Mouse (Mus musculus) lung, adult 2 months (tissue): ENCODE measurements around the gene Hist2h2ac.
"Not testable (repeated sequence)": the region's sequence is repeated elsewhere in the genome, so short reads cannot be mapped to it uniquely, and the experiment has no call there.

Experiments used
- CTCF ChIP-seq: fragments of 200-500 bp; IDR thresholded peaks from 2 replicates; pipeline ENCODE4 v1.5.1; 2011; ENCODE audit warnings: mild to moderate bottlenecking, low read length, control low read depth; ENCODE audit not compliant: insufficient read depth
- POLR2A ChIP-seq: fragments of 200-500 bp; IDR thresholded peaks from 2 replicates; pipeline ENCODE4 v1.6.1; 2011; ENCODE audit warnings: low read depth, mild to moderate bottlenecking, control low read depth, low read length, borderline replicate concordance; ENCODE audit errors: extremely low read depth

DNA sequence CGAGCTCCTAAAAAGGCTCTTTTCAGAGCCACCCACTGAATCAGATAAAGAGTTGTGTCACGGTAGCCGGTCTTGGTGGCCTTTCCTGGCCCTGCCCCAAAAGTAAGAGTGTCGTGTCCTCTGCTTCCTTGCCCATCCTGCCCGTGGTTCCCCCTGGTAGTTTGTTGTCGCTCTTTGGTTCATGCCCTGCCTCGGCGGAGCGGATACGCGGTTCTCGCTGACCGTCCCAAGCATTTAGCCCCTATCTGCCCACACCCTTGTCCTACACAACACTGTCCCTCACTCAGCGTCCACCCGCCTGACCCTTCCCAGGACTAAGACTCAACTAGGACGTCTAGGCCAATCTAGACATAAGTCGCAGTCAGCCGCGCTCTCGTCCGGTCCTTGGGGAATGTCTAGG lies 25.3 kb upstream of the Hist2h2ac start:
- TF ChIP-seq CTCF: not testable (repeated sequence)
- TF ChIP-seq POLR2A: peak; percentile 28; the same call in 1 of the 2 replicates
